Mouse (Mus musculus) cerebellum, adult 9-11 months (tissue): ENCODE measurements at regions not wholly inside any gene's neighbourhood (a gene's known extent, or its start where the extent isn't known, plus 50 kb on each side); places are given as distances from the start of the nearest gene placed in this dataset.
A peak's percentile ranks its signal among the peaks of the same experiment; 100 is the strongest.

Experiments
- DNase-seq: peaks from one replicate; pipeline ENCODE4 v3.0.0; 2022

DNA sequence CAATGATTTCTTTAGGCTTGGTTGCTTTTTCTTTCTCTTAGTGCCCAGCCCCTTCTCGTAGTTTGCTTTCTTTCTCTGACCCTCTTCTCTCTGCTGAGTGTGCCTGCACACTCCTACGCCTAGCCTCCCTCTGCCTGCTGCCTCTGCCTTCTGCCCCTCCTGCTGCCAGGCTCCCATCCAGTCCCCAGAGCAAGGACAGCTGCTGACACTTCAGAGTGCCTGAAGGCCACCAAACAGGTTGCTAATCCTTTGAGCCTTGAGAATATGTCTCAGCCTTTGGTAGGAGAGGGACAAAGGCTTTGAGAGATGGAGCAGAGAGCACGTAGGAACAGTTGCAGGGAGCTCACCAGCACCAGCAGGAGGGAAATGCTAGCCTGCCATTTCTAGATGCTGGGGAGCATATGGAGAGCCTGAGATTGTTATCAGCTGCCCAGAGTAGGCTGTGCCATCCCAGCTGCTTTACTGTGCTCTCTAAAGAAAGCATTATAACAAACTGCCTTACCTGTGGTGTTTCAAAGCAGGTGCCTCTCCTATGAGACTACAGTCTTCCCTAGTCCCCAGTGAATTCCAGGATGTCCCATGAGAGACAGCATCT lies 103.0 kb upstream of the Arrdc4 start:
- DNase-seq: no peak

DNA sequence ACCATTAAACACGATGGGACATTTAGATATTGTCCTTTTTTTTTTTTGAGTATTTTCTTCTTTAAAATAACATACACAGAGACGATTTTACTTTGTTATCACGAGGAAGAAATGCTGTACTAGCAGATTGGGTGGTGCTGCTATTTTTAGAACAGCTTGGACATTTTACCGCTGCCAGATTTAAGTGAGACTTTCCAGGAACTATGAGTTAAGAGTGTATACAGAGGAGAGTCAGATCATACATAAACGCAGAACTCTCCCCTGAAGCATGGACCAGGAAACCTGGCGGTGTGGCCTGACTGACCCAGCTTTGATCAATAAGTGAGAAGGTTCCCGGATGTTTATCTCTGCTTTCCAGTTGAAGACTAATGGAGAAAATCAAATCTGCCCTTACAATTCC lies 95.6 kb upstream of the Arrdc4 start:
- no peak for DNase-seq

DNA sequence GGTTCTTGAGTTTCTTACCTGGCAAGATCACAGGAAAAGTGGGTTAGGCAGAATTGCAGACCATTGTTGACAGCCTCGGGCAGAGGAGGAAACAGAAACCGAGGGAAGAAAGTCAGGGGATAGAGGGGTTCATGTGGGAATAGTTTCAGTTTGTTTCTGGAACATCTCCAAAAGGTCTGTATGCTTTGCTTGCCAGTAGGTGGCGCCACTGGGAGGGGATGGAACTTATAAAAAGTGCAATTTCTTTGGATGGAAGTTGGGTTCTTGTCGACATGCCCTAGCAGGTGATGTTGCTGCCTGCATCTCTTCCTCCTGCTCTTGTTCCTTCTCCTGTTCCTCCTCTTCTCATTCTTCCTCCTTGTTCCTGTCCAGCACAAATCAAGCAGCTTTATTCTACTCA lies 94.3 kb upstream of the Arrdc4 start:
- DNase-seq: no peak

DNA sequence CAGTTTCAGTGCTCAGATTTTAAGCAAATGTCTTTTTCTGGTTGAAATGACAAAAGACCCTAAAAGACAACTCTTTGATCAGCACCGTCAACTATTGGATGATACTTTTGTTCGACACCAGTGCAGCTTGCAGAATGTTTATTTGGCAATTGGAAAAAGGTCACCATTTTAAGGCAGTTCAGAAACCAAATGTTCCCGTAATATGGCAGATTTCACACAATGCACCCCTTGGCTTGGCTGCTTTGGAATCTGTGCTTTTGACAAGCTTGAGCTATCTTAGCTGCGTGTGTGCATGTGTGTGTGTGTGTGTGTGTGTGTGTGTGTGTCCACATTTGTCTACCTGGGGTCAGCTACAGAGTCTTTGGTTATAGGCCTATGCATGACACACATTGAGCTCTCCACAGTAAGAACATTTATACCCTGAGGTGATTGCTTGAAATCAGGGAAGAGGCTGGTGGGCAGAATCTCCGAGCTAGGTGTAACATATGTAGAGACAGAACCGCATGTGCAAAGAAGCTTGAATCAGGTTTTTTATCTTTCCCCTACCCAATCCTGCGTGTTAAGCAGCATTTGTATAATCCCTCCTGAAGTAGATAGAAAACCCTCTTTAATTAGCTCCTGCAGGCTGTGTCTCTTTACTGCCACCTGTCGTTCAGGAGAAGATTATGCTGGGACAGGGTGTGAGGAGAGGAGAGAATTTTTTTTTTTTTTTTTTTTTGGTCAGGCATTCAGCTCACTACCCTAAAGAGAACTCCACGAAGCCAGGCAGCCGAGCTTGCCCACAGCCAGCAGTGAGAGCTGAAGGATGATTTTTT lies 85.1 kb upstream of the Arrdc4 start:
- no peak for DNase-seq

DNA sequence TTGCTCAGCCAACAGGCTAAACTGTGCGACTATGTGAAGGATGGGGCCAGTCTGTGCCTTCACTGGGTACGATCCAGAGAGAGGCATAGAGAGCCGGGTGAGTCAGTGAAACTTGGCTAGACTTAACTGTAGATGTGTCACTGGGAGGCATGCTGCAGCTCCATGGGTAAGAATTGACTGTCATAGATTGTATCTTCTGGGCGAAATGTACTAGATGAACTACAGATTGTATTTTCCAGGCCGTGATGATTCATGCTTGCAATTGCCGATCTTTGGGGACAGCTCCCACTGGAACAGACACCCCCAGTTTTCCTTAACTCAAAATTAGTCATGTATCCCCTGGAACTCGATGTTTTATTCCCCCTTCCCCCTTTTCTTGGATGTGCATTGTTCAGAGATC lies 84.5 kb upstream of the Arrdc4 start:
- DNase-seq: no peak

DNA sequence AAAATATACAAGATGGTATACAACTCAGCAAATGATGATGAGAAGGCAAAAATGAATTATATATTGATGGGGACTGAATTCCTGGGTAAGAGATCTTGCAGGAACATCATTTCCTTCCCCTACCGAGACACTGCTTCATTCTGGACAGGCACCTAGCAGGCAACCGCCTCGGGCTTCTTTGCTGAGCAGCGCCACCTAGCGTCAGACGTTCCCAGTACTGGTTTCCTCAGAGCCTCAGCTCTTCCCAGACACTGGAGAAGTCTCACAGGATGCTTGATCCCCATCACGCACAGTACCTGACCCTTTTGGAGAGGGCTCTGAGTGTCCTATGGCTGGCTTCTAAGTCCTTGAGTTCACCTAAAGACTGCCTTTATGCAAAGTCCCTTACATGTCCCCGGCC lies 80.8 kb upstream of the Arrdc4 start:
- peak; percentile 37 for DNase-seq

DNA sequence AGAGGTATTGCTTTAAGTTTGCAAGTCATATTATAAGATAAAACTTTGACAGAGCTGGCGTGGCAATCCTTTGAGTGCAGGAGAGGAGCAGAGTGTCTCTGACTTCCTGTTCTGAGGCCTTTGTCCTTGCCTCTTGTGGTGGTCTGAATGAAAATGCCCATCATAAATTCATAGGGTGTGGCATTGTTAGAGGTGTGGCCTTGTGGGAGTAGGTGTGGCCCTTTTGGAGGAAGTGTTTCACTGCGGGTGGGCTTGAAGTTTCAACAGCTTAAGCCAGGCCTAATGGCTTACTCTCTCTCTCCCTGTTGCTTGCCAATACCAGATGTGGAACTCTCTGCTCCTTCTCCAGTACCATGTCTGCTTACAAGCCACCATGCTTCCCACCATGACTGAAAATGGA lies 75.4 kb upstream of the Arrdc4 start:
- DNase-seq: no peak

DNA sequence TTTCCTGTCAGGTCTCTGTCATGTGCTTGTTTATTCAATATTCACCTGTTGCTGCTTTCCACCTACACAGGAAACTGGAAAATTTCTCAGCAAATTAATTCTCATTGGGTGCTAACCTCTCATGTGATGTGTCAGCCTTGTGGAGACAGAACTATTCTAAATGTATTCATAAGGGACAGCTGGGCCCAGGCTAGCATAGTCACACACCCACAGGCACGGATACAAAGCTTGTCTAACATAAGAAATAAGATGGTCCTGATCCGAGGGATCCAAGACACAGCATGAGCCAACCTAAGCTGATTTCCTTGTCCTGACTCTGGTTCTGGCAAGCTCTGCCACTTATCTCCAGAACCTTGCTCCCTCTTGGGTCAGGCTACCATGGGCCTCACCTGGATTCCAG lies 74.6 kb upstream of the Arrdc4 start:
- DNase-seq: no peak

DNA sequence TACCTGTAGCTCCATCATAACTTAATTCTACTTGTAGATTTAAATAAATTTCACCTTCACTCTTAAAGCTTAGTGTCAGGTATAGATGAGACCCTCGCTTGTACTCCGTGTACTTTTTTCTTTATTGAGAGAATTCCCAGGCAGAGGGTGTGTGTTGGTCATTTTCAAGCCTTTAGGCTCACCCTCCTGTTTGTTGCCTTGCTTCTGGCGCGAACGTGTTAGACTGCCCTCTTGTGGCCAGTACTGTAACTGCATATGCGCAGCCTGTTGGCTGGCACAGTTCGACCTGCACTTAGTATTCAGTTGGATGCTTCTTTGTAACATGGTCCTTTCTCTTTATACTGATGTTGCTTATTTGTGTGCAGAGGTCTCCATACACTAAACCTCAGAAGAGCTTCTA lies 74.1 kb upstream of the Arrdc4 start:
- peak; percentile 14 for DNase-seq

DNA sequence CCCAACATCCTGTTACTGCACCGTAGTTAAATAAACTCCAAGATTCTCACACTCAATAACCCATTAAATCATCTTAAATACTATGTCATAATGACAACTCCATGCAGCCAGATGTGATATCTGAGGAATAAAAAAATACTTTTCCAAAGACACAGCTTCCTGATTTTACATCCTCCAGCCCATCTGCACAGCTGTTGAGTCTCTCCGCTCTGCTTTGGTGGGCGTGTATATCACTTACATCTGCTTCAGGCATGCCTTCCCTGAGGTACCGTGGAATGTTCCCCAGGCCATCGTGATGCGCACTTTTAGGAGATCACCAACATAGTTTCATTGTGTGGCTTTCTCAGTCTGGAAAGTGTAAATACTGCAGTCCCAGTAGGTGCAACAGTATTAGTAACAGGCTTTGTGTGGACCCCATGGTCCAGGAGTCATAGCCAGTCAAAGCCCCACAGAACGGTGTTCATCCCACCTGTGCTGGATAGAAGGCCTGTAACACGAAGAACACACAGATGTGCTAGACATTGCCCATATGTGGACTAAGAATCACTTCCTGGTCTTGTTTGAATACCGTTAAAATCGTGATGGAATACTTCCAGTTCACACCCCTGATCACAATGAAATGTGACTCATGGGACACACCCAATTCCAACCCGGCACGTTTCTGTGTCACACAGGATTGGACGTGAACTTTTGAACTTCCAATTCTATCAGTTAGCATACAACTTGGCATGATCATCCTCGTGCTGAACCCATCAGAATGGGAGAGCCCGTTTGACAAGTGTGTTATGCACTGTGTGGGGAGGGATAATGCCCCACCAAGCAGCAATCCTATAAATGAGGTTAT lies 66.0 kb upstream of the Arrdc4 start:
- DNase-seq: no peak

DNA sequence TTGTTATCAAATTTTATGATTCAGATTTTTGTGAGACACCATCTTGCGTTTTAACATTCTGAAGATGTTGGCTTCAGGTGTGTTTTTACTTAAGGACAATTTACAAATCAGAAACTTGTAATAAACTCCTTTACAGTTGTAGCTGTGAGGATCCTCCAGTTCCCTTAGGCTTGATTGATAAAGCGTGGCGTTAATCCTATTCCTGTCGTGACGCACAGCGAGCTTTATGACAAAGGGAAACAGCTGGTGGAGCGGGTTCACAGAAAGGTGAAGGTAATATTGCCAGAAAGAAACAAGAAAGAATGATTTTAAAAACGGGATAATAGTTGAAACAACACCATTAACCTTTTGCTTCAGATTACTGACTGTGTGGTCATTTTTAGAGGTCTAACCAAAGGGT lies 60.7 kb upstream of the Arrdc4 start:
- DNase-seq: no peak
